Mouse (Mus musculus): Measurements from ENCODE around the gene Sdcbp2. TPM values are rescaled to one million over a fixed set of nuclear protein-coding genes. Genes with fewer than 3 reads are reported as not detected.

The Sdcbp2 gene
- polyA plus RNA-seq, 1 experiment from 2014 or later = 1.7 TPM

DNA sequence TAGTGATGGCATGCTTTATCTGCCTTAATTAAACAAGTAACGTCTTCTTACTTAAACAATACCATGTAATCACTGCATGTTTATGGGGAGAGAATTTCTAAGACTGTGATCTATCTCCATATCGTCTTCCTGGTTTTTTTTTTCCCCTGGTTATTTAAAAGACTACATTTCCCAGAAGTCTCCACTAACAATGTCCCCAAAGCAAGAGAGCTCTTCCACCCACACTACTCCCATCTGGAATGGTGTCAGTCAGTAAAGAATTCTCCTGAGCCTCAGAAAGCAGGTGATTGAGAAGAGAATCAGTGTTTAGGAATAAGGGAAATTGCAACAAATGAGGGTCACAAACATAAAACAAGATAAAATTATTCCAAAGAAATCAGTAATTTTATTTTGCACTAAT is 62.5 kb downstream of the Sdcbp2 start:
- Histone ChIP-seq H3K9ac (no peak overlapping the region), H3K36me3 (no peaks in the 10 kb centered on the region), H3K27ac (no peak overlapping the region), H3K9me3 (no peaks in the 10 kb centered on the region), H3K4me1 (peaks cover 11% of the 10 kb centered on the region), H3K4me3 (no peak overlapping the region), H3K4me2 (no peak overlapping the region), H3K27me3 (peaks cover 37% of the 10 kb centered on the region)
- 34% methylated on average over 2 of the region's 2 CpGs for WGBS
- no peak for ATAC-seq (ENCODE audit: insufficient number of reproducible peaks, low FRiP score, low TSS enrichment, low read depth)

DNA sequence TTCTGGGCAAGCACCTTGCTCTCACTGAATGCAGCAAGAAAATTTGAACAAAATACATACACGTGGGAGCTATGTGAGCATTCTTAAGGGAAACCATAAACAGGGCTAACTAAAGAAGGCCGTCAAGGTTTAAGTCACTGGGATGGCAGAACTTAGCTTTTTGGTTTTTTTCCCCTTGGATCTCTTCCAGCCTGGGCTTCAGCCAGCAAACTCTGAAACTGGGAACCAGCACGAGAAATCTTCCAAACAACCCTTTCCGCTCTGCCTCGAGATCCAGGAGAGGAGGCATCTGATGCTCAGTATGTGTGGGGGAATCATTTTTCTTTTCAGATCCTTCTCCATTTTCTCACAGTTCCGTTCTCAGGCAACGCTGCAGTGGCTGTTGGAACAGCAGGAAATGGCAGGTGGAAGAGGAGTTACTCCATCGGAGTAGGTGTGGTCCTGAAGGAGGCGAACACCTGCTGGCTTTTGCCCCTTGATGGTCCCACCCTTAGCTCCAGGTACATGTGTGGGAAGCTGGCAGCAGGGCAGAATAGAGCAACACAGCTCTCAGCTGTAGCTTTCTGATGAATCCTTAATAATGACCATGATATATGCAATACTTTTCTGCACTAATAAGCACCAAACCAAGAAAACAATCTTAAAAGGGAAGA is 63.1 kb downstream of the Sdcbp2 start:
- Histone ChIP-seq H3K27me3 (peaks cover 34% of the 10 kb centered on the region), H3K4me1 (peaks cover 11% of the 10 kb centered on the region), H3K36me3 (no peaks in the 10 kb centered on the region), H3K9ac (no peak overlapping the region), H3K4me2 (no peak overlapping the region), H3K9me3 (no peaks in the 10 kb centered on the region), H3K27ac (no peak overlapping the region), H3K4me3 (no peak overlapping the region)
- ATAC-seq (ENCODE audit: insufficient number of reproducible peaks, low FRiP score, low TSS enrichment, low read depth) = no peak
- 57% methylated on average over 9 of the region's 9 CpGs for WGBS

DNA sequence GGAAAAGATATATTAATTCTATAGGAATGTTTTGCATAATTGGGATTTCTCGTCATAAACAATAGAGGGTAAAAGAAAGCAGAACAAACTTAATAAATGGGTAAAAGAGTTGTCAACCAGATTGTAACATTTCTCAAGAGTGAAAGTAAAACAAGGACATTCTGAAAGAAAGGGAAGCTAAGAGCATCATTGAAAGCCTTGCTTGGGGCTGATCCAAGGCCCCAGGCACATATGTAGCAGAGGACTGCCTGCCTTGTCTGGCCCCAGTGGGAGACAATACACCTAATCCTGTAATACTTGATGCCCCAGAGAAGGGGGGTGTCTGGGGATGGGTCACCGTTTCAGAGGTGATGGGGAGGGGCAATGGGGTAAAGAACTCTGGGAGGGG is 63.6 kb downstream of the Sdcbp2 start:
- Histone ChIP-seq H3K4me3 (no peak overlapping the region), H3K4me1 (peaks cover 11% of the 10 kb centered on the region), H3K36me3 (no peaks in the 10 kb centered on the region), H3K4me2 (no peak overlapping the region), H3K9ac (no peak overlapping the region), H3K27me3 (peaks cover 29% of the 10 kb centered on the region), H3K27ac (no peak overlapping the region), H3K9me3 (no peaks in the 10 kb centered on the region)
- WGBS = 79% methylated on average over 2 of the region's 2 CpGs
- ATAC-seq (ENCODE audit: insufficient number of reproducible peaks, low FRiP score, low TSS enrichment, low read depth) = no peak

Other genes starting within 250 kb of the Sdcbp2 start
- not detected in 2 replicates for gene 4921509C19Rik, start 96.5 kb upstream of the Sdcbp2 start, polyA plus RNA-seq (2015; fragmentation: Nextera tagmentation; extraction: Ambion mirVana)
- gene Nsfl1c, start 78.4 kb upstream of the Sdcbp2 start, polyA plus RNA-seq (2015; fragmentation: Nextera tagmentation; extraction: Ambion mirVana) = 231 and 232 TPM in 2 replicates
- 501 and 547 TPM in 2 replicates for gene Fkbp1a, start 30.1 kb upstream of the Sdcbp2 start, polyA plus RNA-seq (2015; fragmentation: Nextera tagmentation; extraction: Ambion mirVana)
- 0.68 and 1.0 TPM in 2 replicates for gene Snph, start 60.0 kb downstream of the Sdcbp2 start, polyA plus RNA-seq (2015; fragmentation: Nextera tagmentation; extraction: Ambion mirVana)
- not detected in 2 replicates for gene Rad21l, start 95.9 kb downstream of the Sdcbp2 start, polyA plus RNA-seq (2015; fragmentation: Nextera tagmentation; extraction: Ambion mirVana)
- 2.2 and 2.4 TPM in 2 replicates for gene Tmem74b, start 129.4 kb downstream of the Sdcbp2 start, polyA plus RNA-seq (2015; fragmentation: Nextera tagmentation; extraction: Ambion mirVana)
- gene Psmf1, start 171.6 kb downstream of the Sdcbp2 start, polyA plus RNA-seq (2015; fragmentation: Nextera tagmentation; extraction: Ambion mirVana) = 40.0 and 41.1 TPM in 2 replicates

Measured in limb, embryonic 15.5 days (tissue).